Mouse (Mus musculus): Measurements from ENCODE around the gene Akr1b8. TPM values are rescaled to one million over a fixed set of nuclear protein-coding genes. Genes with fewer than 3 reads are reported as not detected.
"Not testable (repeated sequence)": the region's sequence is repeated elsewhere in the genome, so short reads cannot be mapped to it uniquely, and the experiment has no call there.

Akr1b8 gene
- polyA plus RNA-seq, 1 experiment from 2014 or later: 4.3 TPM

DNA sequence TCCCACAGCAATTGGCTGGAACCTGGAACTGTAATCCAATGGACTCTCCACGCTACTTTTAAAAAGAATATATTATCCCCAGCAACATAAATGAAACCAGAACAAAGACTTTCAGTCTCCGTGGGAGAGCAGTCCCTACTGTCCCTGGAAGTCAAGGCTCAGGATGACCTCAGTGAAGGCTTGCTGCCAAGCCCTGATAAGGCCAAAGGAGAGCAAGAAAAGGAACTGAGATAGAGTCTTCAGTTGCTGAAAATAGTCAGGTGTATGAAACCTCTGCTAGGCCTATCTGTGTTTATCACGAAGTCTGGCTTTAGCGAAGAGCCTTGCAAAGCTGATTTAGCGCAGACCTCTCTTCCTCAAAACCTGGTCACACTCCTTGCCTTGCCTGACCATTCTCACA, 22.5 kb upstream of the Akr1b8 start:
- H3K9ac ChIP-seq: no peak overlapping the region
- no peaks in the 10 kb centered on the region for H3K27me3 ChIP-seq
- 80% methylated on average over 5 of the region's 5 CpGs for WGBS
- no peaks in the 10 kb centered on the region for H3K36me3 ChIP-seq
- no peaks in the 10 kb centered on the region for H3K9me3 ChIP-seq
- H3K4me2 ChIP-seq: no peak overlapping the region
- no peaks in the 10 kb centered on the region for H3K4me1 ChIP-seq (replicated peaks)
- ATAC-seq (ENCODE audit: low FRiP score, low read depth): no peak
- H3K27ac ChIP-seq (replicated peaks): no peak overlapping the region
- no peak overlapping the region for H3K4me3 ChIP-seq

DNA sequence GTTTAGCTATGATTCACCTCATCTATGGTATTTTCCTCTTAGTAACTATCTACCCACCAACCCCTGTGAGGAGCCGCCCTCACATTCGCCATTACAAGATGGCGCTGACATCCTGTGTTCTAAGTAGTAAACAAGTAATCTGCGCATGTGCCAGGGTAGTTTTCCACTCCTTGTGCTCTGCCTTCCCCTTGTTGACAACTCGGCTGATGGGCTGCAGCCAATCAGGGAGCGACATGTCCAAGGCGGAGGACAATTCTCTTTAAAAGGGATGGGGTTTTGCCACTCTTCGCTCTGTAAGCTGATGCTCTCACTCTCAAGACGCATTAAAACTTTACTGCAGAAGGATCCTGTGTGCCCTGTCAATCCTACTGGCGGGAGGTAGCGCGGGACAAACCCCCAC, 22.1 kb upstream of the Akr1b8 start:
- H3K4me2 ChIP-seq; ATAC-seq (ENCODE audit: low FRiP score, low read depth); H3K4me3 ChIP-seq; H3K9me3 ChIP-seq; H3K4me1 ChIP-seq (replicated peaks); H3K9ac ChIP-seq; H3K27me3 ChIP-seq; H3K27ac ChIP-seq (replicated peaks); H3K36me3 ChIP-seq: not testable (repeated sequence)
- WGBS: 89% methylated on average over 12 of the region's 12 CpGs

DNA sequence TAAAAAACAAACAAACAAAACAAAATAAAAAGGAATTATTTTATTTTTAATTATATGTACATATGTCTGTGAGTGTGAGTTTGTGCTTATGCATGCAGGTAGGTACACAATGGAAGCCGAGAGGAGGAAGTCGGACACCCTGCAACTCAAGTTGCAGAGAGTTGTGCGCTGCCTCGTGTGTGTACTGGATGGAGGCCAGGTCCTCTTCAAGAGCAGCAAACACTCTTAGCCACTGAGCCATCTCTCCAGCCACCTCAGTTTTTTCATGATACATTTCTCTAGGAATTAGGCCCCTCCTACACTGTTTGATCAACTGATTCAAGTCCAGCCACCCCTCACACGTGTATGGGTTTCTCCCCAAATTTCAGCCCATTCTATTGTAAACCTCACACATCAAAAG, 19.2 kb upstream of the Akr1b8 start:
- Histone ChIP-seq H3K9me3 (no peaks in the 10 kb centered on the region), H3K4me3 (no peak overlapping the region), H3K9ac (no peak overlapping the region), H3K27me3 (no peaks in the 10 kb centered on the region), H3K27ac (replicated peaks) (no peak overlapping the region), H3K4me1 (replicated peaks) (no peaks in the 10 kb centered on the region), H3K36me3 (no peaks in the 10 kb centered on the region), H3K4me2 (no peak overlapping the region)
- 90% methylated on average over 5 of the region's 5 CpGs for WGBS
- no peak for ATAC-seq (ENCODE audit: low FRiP score, low read depth)

- ATAC-seq (ENCODE audit: low FRiP score, low read depth): no peak
- Histone ChIP-seq H3K4me3 (no peak overlapping the region), H3K4me1 (replicated peaks) (no peaks in the 10 kb centered on the region), H3K27me3 (no peaks in the 10 kb centered on the region), H3K27ac (replicated peaks) (no peak overlapping the region), H3K9me3 (no peaks in the 10 kb centered on the region), H3K9ac (no peak overlapping the region), H3K36me3 (no peaks in the 10 kb centered on the region), H3K4me2 (no peak overlapping the region)
- WGBS: 85% methylated on average over 2 of the region's 2 CpGs
These were observed 16.1 kb upstream of the Akr1b8 start for GRCm38 (mm10) chr6:34337799-34338198.

DNA sequence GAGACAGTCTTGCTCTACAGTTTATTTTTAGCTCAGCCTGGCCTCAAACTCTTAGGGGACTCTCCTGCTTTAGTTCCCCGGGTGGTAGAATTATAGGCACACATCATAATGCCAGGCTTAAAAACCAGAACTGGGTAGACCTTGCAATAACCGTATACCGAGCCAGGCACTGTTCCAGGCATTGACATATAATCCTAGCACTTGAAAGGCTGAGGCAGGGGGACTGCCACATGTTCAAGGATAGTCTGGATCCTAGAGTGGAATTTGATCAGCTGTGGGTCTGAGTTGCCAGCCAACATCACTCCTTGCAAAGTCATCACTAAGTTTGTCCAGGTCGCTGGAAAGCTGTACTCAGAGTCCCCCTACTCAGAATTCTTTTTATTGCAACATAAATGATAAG, 11.9 kb upstream of the Akr1b8 start:
- no peak for ATAC-seq (ENCODE audit: low FRiP score, low read depth)
- H3K27me3 ChIP-seq: no peaks in the 10 kb centered on the region
- WGBS: 93% methylated on average over 4 of the region's 4 CpGs
- H3K9ac ChIP-seq: no peak overlapping the region
- 0 out of 2 replicates have a peak, but pooled peaks cover 4% of the 10 kb centered on the region for H3K4me1 ChIP-seq (replicated peaks)
- H3K27ac ChIP-seq (replicated peaks): no peak overlapping the region
- H3K36me3 ChIP-seq: no peaks in the 10 kb centered on the region
- H3K4me3 ChIP-seq: no peak overlapping the region
- no peak overlapping the region for H3K4me2 ChIP-seq
- H3K9me3 ChIP-seq: no peaks in the 10 kb centered on the region

DNA sequence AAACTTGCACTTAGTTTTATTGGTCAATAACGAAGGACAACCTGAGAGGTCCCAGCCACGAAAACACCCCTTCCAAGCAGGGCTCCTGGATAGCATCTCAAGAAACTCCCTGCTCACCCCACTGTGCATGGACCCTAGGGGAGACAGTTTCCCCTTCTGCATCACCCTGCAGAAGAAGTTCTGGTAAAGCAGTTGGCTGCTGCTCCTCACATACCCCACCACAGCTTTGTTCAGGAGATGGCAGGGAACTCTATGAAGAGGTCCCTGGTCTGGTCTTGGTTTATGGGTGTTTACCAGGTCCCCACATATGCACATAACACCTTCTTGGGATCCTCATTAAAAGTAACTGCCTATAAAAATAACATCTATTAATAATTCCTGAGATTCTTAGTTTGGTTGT, 11.4 kb upstream of the Akr1b8 start:
- H3K27me3 ChIP-seq: no peaks in the 10 kb centered on the region
- H3K4me3 ChIP-seq: no peak overlapping the region
- ATAC-seq (ENCODE audit: low FRiP score, low read depth): no peak
- no peaks in the 10 kb centered on the region for H3K36me3 ChIP-seq
- no peak overlapping the region for H3K9ac ChIP-seq
- no peak overlapping the region for H3K27ac ChIP-seq (replicated peaks)
- WGBS: 93% methylated on average over 2 of the region's 2 CpGs
- H3K4me1 ChIP-seq (replicated peaks): 0 out of 2 replicates have a peak, but pooled peaks cover 4% of the 10 kb centered on the region
- H3K4me2 ChIP-seq: no peak overlapping the region
- no peaks in the 10 kb centered on the region for H3K9me3 ChIP-seq

GRCm38 (mm10) chr6:34343426-34343825, 10.5 kb upstream of the Akr1b8 start:
- Histone ChIP-seq H3K9ac (no peak overlapping the region), H3K27me3 (no peaks in the 10 kb centered on the region), H3K4me3 (no peak overlapping the region), H3K36me3 (no peaks in the 10 kb centered on the region), H3K9me3 (no peaks in the 10 kb centered on the region), H3K27ac (replicated peaks) (no peak overlapping the region), H3K4me2 (no peak overlapping the region), H3K4me1 (replicated peaks) (0 out of 2 replicates have a peak, but pooled peaks cover 4% of the 10 kb centered on the region)
- ATAC-seq (ENCODE audit: low FRiP score, low read depth): no peak
- WGBS: 73% methylated on average over 6 of the region's 6 CpGs

DNA sequence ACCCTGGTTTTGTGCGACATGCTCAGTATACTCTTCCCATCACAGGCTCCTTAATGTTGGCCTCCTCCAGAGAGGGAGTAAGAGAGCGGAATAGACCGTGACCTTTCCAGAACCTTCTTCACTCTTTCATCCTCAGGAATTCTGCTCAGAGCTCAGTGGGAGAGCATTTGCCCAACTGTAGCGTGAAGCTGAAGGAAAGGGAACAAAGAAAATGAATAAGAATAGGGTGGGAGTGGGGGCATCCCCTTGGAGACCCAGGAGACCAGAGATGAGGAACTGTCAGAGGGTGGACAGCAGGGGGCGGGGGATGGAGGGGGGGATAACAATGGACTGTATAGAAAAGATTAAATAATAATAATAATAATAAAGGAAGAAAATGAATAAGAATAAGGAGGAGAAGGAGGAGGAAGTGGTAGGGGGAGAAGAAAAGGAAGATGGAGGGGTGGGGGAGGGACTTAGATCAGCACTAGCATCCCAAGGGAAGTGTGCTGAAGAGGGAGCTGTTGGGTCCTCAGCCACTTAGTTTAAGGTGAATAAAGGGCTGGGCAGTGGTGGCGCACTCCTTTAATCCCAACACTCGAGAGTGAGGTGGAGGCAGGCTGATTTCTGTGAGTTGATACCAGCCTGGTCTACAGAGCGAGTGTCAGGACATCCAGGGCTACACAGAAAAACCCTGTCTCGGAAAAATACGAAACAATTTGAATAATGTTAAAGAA, 9.6 kb upstream of the Akr1b8 start:
- H3K4me1 ChIP-seq (replicated peaks): 0 out of 2 replicates have a peak, but pooled peaks cover 4% of the 10 kb centered on the region
- no peak overlapping the region for H3K27ac ChIP-seq (replicated peaks)
- H3K4me2 ChIP-seq: 0 out of 2 replicates have a peak overlapping the region, but pooled peaks have one; percentile 1
- ATAC-seq (ENCODE audit: low FRiP score, low read depth): no peak
- no peak overlapping the region for H3K4me3 ChIP-seq
- WGBS: 30% methylated on average over 10 of the region's 10 CpGs
- no peaks in the 10 kb centered on the region for H3K27me3 ChIP-seq
- H3K9ac ChIP-seq: no peak overlapping the region
- no peaks in the 10 kb centered on the region for H3K36me3 ChIP-seq
- no peaks in the 10 kb centered on the region for H3K9me3 ChIP-seq

DNA sequence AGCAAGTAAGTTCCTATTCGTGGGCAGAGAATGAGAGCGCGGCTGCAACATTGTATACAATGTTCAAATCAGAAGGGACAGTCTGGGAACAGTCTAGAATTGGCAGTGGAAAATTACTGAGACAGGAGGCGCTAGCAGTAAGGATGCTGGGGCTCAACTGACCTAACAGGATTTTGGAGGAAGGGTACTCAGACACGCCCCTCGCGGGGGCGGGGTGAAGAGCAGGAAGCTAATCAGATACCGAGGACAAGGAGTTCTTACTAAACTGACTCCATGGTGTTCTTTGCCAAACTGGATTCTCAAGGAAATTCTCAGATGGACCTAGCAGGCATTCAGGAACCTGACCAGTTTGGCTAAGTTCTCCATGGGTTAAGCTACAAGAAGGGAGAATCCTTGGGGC, 9.0 kb upstream of the Akr1b8 start:
- 20% methylated on average over 9 of the region's 9 CpGs for WGBS
- Histone ChIP-seq H3K36me3 (no peaks in the 10 kb centered on the region), H3K9ac (no peak overlapping the region), H3K27ac (replicated peaks) (no peak overlapping the region), H3K4me1 (replicated peaks) (0 out of 2 replicates have a peak, but pooled peaks cover 4% of the 10 kb centered on the region), H3K4me2 (0 out of 2 replicates have a peak overlapping the region, but pooled peaks have one; percentile 1), H3K27me3 (no peaks in the 10 kb centered on the region), H3K9me3 (no peaks in the 10 kb centered on the region), H3K4me3 (no peak overlapping the region)
- ATAC-seq (ENCODE audit: low FRiP score, low read depth): no peak

- H3K9ac ChIP-seq: no peak overlapping the region
- ATAC-seq (ENCODE audit: low FRiP score, low read depth): peak; percentile 61
- H3K27ac ChIP-seq (replicated peaks): no peak overlapping the region
- no peaks in the 10 kb centered on the region for H3K36me3 ChIP-seq
- H3K4me2 ChIP-seq: peak overlapping the region; percentile 34
- H3K4me1 ChIP-seq (replicated peaks): 0 out of 2 replicates have a peak, but pooled peaks cover 4% of the 10 kb centered on the region
- H3K9me3 ChIP-seq: no peaks in the 10 kb centered on the region
- 44% methylated on average over 14 of the region's 14 CpGs for WGBS
- H3K27me3 ChIP-seq: no peaks in the 10 kb centered on the region
- no peak overlapping the region for H3K4me3 ChIP-seq
These were observed 7.6 kb upstream of the Akr1b8 start for GRCm38 (mm10) chr6:34346096-34346898.

- WGBS: 86% methylated on average over 12 of the region's 12 CpGs
- H3K9ac ChIP-seq: no peak overlapping the region
- no peak overlapping the region for H3K4me3 ChIP-seq
- no peaks in the 10 kb centered on the region for H3K36me3 ChIP-seq
- no peak overlapping the region for H3K27ac ChIP-seq (replicated peaks)
- ATAC-seq (ENCODE audit: low FRiP score, low read depth): no peak
- no peaks in the 10 kb centered on the region for H3K27me3 ChIP-seq
- H3K9me3 ChIP-seq: no peaks in the 10 kb centered on the region
- no peak overlapping the region for H3K4me2 ChIP-seq
- peaks cover 7% of the 10 kb centered on the region; the same call in 1 of the 2 replicates for H3K4me1 ChIP-seq (replicated peaks)
These were observed 3.8 kb upstream of the Akr1b8 start for GRCm38 (mm10) chr6:34350037-34350699.

- H3K4me1 ChIP-seq (replicated peaks); H3K4me3 ChIP-seq; H3K9ac ChIP-seq; H3K36me3 ChIP-seq; ATAC-seq (ENCODE audit: low FRiP score, low read depth); H3K9me3 ChIP-seq; H3K27me3 ChIP-seq; H3K4me2 ChIP-seq; H3K27ac ChIP-seq (replicated peaks): not testable (repeated sequence)
- 45% methylated on average over 10 of the region's 10 CpGs for WGBS
These were observed 2.4 kb upstream of the Akr1b8 start for GRCm38 (mm10) chr6:34351481-34351880.

Data from hindbrain, embryonic 15.5 days (tissue).